Mouse (Mus musculus) neural tube, embryonic 11.5 days (tissue): ENCODE data around the gene Nudt11. TPM values are rescaled to one million over a fixed set of nuclear protein-coding genes. Genes with fewer than 3 reads are reported as not detected.

Experiments used
- microRNA-seq: library from miRNA; unstranded; fragments of <30 nt; microRNA quantifications from one replicate; pipeline ENCODE4, GENCODE M21; 2016
- polyA plus RNA-seq: library from polyadenylated mRNA; unstranded; fragments of >200 nt; fragmentation: Nextera tagmentation; extraction: Ambion mirVana; gene quantifications from 2 replicates; pipeline ENCODE4 v1.2.1, GENCODE M21; 2014

Nudt11 gene
- polyA plus RNA-seq, 1 experiment from 2014 or later: 13.6 TPM

Small RNA genes within 50 kb of the gene (microRNA-seq; reads per million reads assigned to microRNA genes)
- not detected for gene Gm27360

Other genes with a start within 250 kb of the Nudt11 start
- not detected in 2 replicates for gene AU022751, start 36.0 kb downstream of the Nudt11 start, polyA plus RNA-seq
- gene Nudt10, start 125.6 kb downstream of the Nudt11 start, polyA plus RNA-seq: 29.7 and 30.0 TPM in 2 replicates